Mouse (Mus musculus) stomach, embryonic 14.5 days (tissue): ENCODE results near the gene Plch2. TPM values are rescaled to one million over a fixed set of nuclear protein-coding genes. Genes with fewer than 3 reads are reported as not detected.

Experiments used
- ATAC-seq: fragments of 200-750 bp; cut with Nextera tagmentation; 2 replicates; pipeline ENCODE4 v1.8.0; 2017; ENCODE audit warnings: low read depth, moderate TSS enrichment; ENCODE audit not compliant: insufficient number of reproducible peaks, insufficient read depth, low FRiP score
- H3K27ac ChIP-seq: fragments of 300-500 bp; sonication (generic); 2 replicates; pipeline ENCODE4 v1.5.1; 2014; ENCODE audit warnings: mild to moderate bottlenecking, low read length, moderate library complexity, mixed read lengths
- H3K27me3 ChIP-seq: fragments of 300-500 bp; sonication (generic); 2 replicates; pipeline ENCODE4 v1.6.1; 2014; ENCODE audit warnings: low read length, control low read depth, mixed read lengths; ENCODE audit not compliant: control insufficient read depth, insufficient read depth
- H3K36me3 ChIP-seq: fragments of 300-500 bp; sonication (generic); 2 replicates; pipeline ENCODE4 v1.6.1; 2014; ENCODE audit warnings: mild to moderate bottlenecking, control low read depth, low read length, moderate library complexity, mixed read lengths; ENCODE audit not compliant: control insufficient read depth, insufficient read depth
- H3K4me1 ChIP-seq: fragments of 300-500 bp; sonication (generic); 2 replicates; pipeline ENCODE4 v1.6.1; 2014; ENCODE audit warnings: low read length, control low read depth, mixed read lengths; ENCODE audit not compliant: control insufficient read depth, insufficient read depth
- H3K4me2 ChIP-seq: fragments of 300-500 bp; sonication (generic); replicated peaks from 2 replicates; pipeline ENCODE4 v1.6.1; 2014; ENCODE audit warnings: low read depth, low read length, control low read depth
- H3K4me3 ChIP-seq: fragments of 300-500 bp; sonication (generic); 2 replicates; pipeline ENCODE4 v1.5.1; 2014; ENCODE audit warnings: low read depth, low read length, control low read depth
- H3K9ac ChIP-seq: fragments of 300-500 bp; sonication (generic); replicated peaks from 2 replicates; pipeline ENCODE4 v1.6.1; 2014; ENCODE audit warnings: low read depth, mild to moderate bottlenecking, control low read depth, low read length, moderate library complexity, mixed read lengths
- H3K9me3 ChIP-seq: fragments of 300-500 bp; sonication (generic); 2 replicates; pipeline ENCODE4 v1.6.1; 2016; ENCODE audit warnings: low read depth, low read length, control low read depth; ENCODE audit not compliant: control insufficient read depth
- WGBS: fragments of 180-500 bp; shearing (Covaris S2); extraction: QIAGEN DNeasy Blood & Tissue Kit; methylation state at CpG from one replicate; pipeline ENCODE4 v1.1.7; 2014; 5-methylcytosine and 5-hydroxymethylcytosine counted together
- polyA plus RNA-seq: library from polyadenylated mRNA; unstranded; fragments of >200 nt; fragmentation: Nextera tagmentation; extraction: Ambion mirVana; gene quantifications from 2 replicates; pipeline ENCODE4 v1.2.1, GENCODE M21; 2014

The Plch2 gene
- polyA plus RNA-seq, 1 experiment from 2014 or later, result 25.9 TPM

- Histone ChIP-seq H3K4me1 (peaks cover 8% of the 10 kb centered on the region), H3K9me3 (no peaks in the 10 kb centered on the region), H3K9ac (no peak overlapping the region), H3K27me3 (no peaks in the 10 kb centered on the region), H3K27ac (no peak overlapping the region), H3K36me3 (no peaks in the 10 kb centered on the region), H3K4me2 (no peak overlapping the region), H3K4me3 (no peak overlapping the region)
- no peak for ATAC-seq
- WGBS, result 64% methylated on average over 4 of the region's 4 CpGs
Observed at GRCm38 (mm10) chr4:155015550-155015949, 41.0 kb downstream of the Plch2 start.

GRCm38 (mm10) chr4:155014791-155015190 lies 41.8 kb downstream of the Plch2 start:
- Histone ChIP-seq H3K27ac (no peak overlapping the region), H3K27me3 (no peaks in the 10 kb centered on the region), H3K4me3 (no peak overlapping the region), H3K9me3 (no peaks in the 10 kb centered on the region), H3K4me1 (peaks cover 8% of the 10 kb centered on the region), H3K9ac (no peak overlapping the region), H3K36me3 (no peaks in the 10 kb centered on the region), H3K4me2 (no peak overlapping the region)
- 69% methylated on average over 12 of the region's 12 CpGs for WGBS
- no peak for ATAC-seq

- Histone ChIP-seq H3K27me3 (no peaks in the 10 kb centered on the region), H3K36me3 (no peaks in the 10 kb centered on the region), H3K4me1 (peaks cover 5% of the 10 kb centered on the region), H3K4me3 (no peak overlapping the region), H3K9ac (no peak overlapping the region), H3K27ac (no peak overlapping the region), H3K4me2 (no peak overlapping the region), H3K9me3 (no peaks in the 10 kb centered on the region)
- ATAC-seq, result no peak
- WGBS, result 57% methylated on average over 14 of the region's 14 CpGs
Observed at GRCm38 (mm10) chr4:155014244-155014643, 42.3 kb downstream of the Plch2 start.

GRCm38 (mm10) chr4:155012788-155013187 lies 43.8 kb downstream of the Plch2 start:
- Histone ChIP-seq H3K4me1 (no peaks in the 10 kb centered on the region), H3K27ac (no peak overlapping the region), H3K9ac (no peak overlapping the region), H3K4me3 (no peak overlapping the region), H3K4me2 (no peak overlapping the region), H3K27me3 (no peaks in the 10 kb centered on the region), H3K9me3 (no peaks in the 10 kb centered on the region), H3K36me3 (no peaks in the 10 kb centered on the region)
- 3% methylated on average over 4 of the region's 4 CpGs for WGBS
- ATAC-seq, result 0 out of 2 replicates have a peak, but pooled peaks have one; percentile 16

- Histone ChIP-seq H3K9ac (no peak overlapping the region), H3K4me3 (no peak overlapping the region), H3K9me3 (no peaks in the 10 kb centered on the region), H3K36me3 (no peaks in the 10 kb centered on the region), H3K4me1 (no peaks in the 10 kb centered on the region), H3K4me2 (no peak overlapping the region), H3K27ac (no peak overlapping the region), H3K27me3 (no peaks in the 10 kb centered on the region)
- WGBS, result 55% methylated on average over 2 of the region's 2 CpGs
- ATAC-seq, result no peak
Observed at GRCm38 (mm10) chr4:155012115-155012514, 44.5 kb downstream of the Plch2 start.

GRCm38 (mm10) chr4:155011312-155012025 lies 45.1 kb downstream of the Plch2 start:
- H3K4me2 ChIP-seq, result no peak overlapping the region
- H3K4me3 ChIP-seq, result no peak overlapping the region
- ATAC-seq, result no peak
- H3K27ac ChIP-seq, result no peak overlapping the region
- WGBS, result 79% methylated on average over 8 of the region's 8 CpGs
- no peaks in the 10 kb centered on the region for H3K36me3 ChIP-seq
- H3K9ac ChIP-seq, result no peak overlapping the region
- H3K4me1 ChIP-seq, result no peaks in the 10 kb centered on the region
- no peaks in the 10 kb centered on the region for H3K27me3 ChIP-seq
- no peaks in the 10 kb centered on the region for H3K9me3 ChIP-seq

GRCm38 (mm10) chr4:155010870-155011269 lies 45.7 kb downstream of the Plch2 start:
- no peaks in the 10 kb centered on the region for H3K9me3 ChIP-seq
- H3K27ac ChIP-seq, result no peak overlapping the region
- no peaks in the 10 kb centered on the region for H3K36me3 ChIP-seq
- H3K9ac ChIP-seq, result no peak overlapping the region
- H3K4me1 ChIP-seq, result no peaks in the 10 kb centered on the region
- ATAC-seq, result no peak
- no peak overlapping the region for H3K4me3 ChIP-seq
- WGBS, result 83% methylated on average over 5 of the region's 5 CpGs
- no peak overlapping the region for H3K4me2 ChIP-seq
- H3K27me3 ChIP-seq, result no peaks in the 10 kb centered on the region

GRCm38 (mm10) chr4:155009216-155009615 lies 47.4 kb downstream of the Plch2 start:
- Histone ChIP-seq H3K27me3 (no peaks in the 10 kb centered on the region), H3K36me3 (no peaks in the 10 kb centered on the region), H3K4me2 (no peak overlapping the region), H3K9ac (no peak overlapping the region), H3K4me3 (no peak overlapping the region), H3K9me3 (no peaks in the 10 kb centered on the region), H3K27ac (no peak overlapping the region), H3K4me1 (no peaks in the 10 kb centered on the region)
- no peak for ATAC-seq
- 72% methylated on average over 3 of the region's 3 CpGs for WGBS

GRCm38 (mm10) chr4:155008075-155008474 lies 48.5 kb downstream of the Plch2 start:
- no peaks in the 10 kb centered on the region for H3K36me3 ChIP-seq
- H3K9me3 ChIP-seq, result no peaks in the 10 kb centered on the region
- no peak overlapping the region for H3K4me2 ChIP-seq
- ATAC-seq, result no peak
- H3K4me1 ChIP-seq, result no peaks in the 10 kb centered on the region
- no peak overlapping the region for H3K4me3 ChIP-seq
- no peaks in the 10 kb centered on the region for H3K27me3 ChIP-seq
- H3K9ac ChIP-seq, result no peak overlapping the region
- H3K27ac ChIP-seq, result no peak overlapping the region
